Mouse (Mus musculus): ENCODE data around the gene Tmprss7.

Tmprss7 gene

DNA sequence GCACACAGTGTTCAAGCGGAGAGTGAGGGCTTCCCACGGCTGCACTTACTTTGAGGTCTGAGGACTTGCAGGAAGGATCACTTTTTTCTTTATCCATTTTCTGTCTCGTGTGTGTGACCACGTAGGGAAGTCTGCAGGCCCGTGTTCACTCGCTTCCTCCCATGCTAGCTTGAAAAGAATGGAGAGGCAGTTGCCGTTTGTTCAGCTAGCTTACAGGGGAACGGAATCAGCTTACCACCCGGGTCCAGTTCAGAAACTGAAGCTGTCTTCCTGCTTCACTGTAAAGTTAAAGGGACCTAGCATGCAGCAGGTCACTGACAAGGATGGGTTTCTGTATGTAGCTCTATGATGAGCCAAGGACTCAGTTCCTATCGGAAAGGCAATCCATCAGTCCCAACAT, at the start of gene Tmprss7:
Tmprss7 (minus strand) TSS at position 101 of the 400 bp plus-strand sequence.
- DNase-seq = no peak

DNA sequence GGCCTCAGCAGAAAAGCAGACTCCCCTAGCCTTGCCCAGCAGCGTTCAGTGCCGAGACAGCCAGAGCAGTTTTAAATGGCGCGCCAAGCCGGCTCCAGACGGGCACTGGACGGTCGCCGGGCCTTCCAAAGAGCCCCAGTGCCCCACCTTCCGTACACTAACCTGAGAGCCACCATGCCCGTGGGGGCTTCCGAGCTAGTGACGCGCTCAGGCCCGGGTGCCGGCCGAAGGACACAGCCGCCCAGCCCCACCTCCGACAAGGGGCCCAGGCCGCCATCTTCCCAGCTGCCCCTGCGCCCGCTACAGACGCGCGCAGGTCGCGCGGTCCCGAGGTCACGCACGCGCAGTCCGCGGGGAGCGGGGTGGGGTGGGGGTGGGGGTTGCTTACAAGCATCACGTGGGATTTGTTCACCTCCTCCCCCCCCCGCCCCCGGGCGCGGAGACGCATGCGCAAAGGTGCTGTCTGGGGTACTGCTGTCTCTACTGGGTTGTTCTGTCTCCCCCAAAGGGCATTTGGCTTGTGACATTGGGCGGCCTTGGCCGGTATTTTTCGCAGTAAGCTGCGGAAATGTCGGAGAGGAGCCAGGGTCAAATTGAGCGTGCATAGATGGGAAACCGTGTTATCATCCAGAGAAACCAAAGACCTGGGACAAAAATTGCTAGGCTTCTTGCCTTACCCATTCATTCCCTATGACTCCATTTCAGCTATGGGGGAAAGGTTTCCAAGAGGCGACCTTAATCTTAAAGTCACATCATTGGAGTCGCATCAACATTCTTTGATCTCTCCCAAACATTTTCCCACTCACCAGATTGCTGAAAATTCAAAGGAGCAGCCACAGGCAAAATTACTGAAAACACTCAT, 49.4 kb upstream of the Tmprss7 start, which contains the start of gene Abhd10:
Abhd10 (minus strand) TSS at position 341 of the 862 bp plus-strand sequence.
- DNase-seq = peak; percentile 95 to 96

DNA sequence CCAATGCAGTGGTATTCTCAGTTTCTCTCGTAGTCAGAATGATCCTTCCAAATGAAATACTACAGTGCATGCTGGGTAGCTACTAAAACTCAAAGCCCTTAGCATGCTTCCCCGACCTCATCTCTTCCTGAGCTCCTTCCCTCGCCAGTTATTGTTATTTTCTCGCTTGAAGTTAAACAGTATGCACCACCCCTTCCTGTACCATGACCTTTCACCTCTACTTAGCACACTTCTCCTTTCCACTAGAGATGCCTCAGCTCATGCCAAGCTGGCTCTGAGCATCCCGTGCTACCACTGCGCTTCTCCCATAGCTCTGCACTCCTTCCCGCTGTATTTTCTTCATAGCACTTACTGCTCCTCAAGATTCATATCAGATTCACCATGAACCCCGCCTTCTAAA, 44.4 kb upstream of the Tmprss7 start:
- no peak for DNase-seq

DNA sequence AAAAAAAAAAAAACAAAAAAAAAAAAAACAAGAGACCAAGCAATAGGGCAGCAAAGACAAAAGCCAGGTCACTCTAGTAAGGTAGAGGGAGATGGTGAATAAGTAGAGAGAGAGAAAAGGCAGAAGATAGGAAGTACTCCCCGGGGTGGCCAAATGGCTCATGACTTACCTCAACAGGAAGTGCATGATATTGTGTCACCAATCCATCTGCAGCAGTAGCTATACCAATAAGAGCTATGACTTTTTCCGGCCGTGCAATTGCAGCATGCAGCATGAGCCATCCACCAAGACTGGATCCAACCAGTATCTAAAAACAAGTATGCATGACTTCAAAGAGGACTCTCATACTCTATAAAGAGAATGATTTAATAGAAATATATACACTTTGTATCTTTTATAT, 43.3 kb upstream of the Tmprss7 start:
- DNase-seq = no peak

DNA sequence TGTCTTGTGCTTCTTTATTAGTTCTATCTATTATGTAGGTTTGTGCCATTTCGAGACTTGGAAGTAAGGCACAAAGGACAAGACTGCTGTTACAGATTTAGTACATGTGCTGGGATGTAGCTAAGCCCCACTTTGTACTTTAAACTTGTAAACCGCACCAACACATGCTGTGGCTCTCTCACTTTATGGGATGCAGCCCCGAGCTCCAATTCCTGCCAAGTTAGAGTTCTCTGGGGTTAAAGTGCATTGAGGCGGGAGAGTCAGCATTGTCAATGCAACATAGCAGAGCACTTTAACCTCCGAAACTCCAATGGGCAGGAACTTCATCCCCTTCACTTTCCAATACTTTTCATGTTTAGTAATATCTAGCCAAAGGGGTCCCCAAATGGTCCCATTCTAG, 35.7 kb upstream of the Tmprss7 start:
- DNase-seq = no peak

DNA sequence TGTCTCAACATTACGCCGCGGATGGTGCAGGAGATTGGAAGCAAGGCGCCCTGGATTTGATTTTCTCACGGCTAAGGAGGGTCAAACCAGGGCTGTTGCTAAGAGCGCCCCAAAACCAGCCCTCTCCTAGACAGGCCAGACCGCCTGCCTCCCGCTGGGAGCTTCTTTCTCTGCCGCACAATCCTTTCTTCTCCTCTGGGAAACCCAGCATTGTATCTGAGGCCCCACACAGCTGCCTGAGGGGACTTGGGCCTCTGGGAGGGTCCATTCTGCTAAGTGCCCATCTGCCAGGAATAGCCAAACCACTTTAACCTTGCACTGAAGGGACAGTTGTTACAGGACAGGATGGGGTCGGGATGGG, 31.3 kb upstream of the Tmprss7 start:
- no peak for DNase-seq

DNA sequence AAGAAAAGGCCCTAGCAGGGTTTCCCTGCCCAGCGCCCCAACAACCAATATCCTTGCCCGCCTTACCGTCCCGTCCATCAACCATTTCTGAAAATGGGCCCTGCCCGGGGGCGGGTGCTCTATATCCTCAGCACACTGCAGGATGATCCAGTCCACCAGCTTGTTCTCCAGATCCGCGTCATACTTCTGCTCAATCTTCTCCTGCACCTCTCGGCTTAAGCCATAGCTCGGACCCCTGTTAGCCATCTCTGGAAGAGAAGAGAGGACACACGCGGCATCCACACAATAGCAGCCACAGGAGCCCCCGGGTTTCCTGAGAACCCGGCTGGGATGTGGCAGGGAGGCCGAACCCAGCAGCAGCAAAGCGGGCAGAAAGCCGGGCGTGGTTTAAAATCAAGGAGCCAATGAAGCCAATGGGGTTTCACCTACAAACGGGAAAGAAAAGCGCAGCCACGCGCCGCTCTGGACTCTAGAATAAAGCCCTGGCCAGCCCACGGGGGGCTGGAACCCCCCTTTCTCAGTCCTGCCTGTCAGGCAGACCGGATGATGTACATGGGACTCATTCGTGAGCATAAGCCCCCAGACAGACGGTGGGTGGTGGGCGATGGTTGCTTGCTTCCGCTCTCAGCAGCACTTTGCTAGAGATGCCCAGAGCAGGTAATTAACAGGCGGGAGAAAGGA, 30.7 kb upstream of the Tmprss7 start, which contains the start of gene Tagln3:
Tagln3 (minus strand) TSS at position 548 of the 681 bp plus-strand sequence.
- DNase-seq = peak; percentile 25 to 30

DNA sequence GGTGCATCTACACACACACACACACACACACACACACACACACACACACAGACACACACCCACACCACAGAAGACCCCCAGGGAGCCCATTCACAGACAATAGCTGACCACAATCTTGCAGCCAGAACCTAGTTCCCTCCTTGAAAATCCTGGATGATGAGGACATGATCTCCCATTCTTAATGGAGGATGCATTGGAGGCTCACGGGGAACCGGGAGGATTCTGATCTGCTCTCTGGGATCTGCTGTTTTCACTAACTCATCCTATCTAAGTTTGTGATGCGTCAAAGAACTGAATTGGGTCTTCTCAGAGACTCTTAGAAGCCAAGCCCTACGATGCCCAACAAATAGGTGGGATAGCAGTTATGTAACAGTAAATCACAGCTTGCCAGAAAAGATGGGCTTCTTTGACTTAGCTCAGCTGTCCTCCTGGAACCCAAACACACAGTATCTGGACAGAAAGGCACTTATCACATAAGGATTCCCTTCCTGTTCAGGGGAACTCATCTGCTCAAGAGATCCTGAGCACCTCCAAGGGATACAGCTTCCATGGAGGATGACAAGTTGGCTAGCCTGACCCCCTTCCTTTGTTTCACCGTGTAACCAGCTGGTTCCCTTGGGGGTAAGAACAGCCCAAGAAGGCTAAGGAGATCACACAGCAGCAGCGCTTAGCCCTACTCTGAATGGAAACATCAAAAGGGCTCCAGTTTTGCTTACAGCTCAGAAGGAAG, 29.9 kb upstream of the Tmprss7 start:
- DNase-seq = no peak

DNA sequence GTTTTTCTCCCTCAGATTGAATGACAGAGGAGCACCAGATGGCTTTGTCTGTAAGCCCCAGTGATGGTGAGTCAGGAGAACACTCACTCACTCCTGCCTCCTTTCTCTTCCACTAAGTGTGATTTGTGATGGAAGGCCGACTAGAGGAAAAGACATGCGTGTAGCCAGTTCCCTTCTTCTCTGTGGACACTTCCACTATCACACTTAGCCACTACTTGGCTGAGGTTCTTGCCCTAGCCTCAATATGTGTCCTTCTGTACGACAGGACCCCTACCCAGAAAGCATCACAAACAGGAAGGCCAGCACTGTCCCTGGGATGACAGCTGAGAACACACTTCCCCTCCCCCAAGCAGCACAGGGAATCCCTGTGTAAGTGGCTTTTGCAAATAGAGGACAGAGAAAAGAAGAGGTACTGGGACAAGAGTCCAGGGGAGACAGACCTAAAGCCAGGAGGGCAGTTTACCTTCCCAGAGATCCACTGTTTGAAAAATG, 29.0 kb upstream of the Tmprss7 start:
- DNase-seq = no peak

DNA sequence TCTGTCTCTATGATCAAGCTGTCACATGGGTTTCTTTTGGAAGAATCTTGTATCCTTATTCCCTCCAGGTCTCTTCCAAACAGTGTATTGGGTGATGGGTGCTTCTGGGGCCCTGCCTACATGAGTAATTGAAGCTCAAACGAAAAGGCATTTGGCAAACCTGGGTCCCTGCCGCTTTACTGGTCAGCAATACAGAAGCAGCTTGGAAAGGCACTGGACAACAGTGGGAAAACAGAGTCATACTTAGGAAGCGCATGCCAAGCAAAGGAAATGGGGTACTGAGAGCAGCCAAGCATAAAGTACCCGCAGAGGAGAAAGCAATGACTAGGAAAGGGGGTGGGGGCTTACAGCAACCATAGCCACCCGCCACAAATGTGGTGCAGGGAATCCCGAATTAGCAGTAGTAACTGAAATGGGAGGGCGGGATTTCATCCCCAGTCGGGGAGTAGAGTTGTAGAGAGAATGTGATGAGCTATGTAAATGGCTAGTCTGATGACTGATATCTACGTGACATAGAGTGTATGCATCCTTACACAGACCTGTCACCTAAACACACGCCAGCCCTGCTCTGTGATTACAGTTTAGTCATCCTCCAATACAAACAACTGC, 26.7 kb upstream of the Tmprss7 start:
- no peak for DNase-seq

DNA sequence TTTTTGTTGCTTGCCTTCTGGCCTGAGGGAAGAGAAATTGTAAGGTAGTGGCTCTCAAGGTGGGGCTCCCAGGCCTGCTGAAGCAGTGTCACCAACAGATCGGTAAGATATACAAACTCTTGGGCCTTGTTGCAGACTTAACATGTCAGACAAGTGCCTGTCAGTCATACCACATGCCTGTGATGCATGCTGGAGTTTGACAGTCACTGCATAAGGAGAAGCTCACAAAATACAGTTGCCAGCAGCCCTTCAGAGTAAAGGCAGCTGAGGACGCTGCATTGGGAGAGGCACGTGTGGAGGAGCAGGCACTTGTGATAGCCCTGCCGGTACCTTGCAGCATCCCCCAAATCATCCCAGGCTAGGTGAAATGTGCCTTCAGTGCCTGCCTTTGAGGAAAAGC, 24.8 kb upstream of the Tmprss7 start:
- no peak for DNase-seq

DNA sequence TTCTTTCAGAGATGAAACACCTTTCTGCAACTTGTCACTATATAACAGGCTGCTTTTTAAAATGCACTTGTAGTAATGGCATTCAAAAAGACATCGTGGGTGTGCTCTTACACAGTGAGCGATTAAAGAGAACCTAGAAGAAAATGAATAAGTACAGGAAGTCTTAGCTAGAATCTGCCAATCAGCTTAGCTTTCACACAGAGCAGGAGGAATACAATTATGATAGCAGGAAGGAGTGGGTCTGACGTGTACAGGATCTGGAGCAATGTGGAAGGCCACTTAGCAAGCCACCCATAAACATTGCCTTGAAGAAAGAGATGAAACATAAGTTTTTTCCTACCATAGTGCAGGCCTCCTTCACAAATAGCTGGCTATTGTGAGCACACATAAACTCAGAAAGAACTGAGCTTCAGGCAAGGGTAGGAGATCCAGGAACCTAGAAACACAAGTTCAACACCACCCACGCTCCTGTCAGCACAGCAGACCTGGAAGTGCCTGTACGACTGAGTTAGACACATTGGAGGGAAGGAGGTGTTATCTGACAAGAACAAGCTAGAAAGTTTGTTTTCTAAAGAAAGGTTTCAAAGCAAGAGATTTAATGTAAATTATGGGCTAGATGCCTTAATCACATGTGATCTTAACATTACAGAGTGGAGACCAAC, 21.2 kb upstream of the Tmprss7 start:
- DNase-seq = no peak

DNA sequence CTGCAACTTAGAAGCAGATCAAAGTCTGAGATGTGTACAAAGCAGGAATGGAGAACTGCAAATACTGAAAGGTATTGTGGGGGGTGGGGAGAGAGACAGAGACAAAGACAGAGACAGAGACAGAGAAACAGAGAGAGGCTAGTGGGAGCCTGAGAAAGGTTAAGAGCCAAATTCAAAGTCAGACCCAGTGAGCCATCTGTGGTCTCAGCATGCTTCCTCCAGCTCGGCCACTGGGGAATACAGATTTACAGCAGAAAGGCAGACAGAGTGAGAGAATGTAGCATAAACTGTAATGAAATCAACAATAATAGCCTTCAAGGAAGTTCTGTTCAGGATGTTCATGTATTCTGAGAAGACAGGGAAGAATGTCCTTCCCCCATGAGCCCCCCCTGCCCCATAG, 20.4 kb upstream of the Tmprss7 start:
- DNase-seq = no peak

DNA sequence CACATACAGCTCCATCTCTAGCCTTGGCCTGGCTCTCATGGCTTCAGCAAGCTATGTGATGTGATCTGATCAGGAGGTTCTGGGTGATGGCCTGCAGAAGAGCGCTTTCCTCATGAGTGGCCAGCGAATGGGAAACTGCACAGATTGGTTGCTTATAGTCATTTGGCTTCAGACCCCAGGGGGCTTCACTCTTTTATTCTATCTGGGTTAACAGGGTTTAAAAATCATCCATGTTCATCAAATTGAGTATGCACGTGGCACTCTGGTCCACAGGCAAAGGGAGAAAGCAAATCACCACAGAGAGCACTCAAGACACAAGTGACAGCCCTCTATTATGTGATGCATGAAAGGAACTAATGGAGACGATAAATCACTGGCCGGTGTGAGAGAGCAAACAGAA, 19.8 kb upstream of the Tmprss7 start:
- no peak for DNase-seq

DNA sequence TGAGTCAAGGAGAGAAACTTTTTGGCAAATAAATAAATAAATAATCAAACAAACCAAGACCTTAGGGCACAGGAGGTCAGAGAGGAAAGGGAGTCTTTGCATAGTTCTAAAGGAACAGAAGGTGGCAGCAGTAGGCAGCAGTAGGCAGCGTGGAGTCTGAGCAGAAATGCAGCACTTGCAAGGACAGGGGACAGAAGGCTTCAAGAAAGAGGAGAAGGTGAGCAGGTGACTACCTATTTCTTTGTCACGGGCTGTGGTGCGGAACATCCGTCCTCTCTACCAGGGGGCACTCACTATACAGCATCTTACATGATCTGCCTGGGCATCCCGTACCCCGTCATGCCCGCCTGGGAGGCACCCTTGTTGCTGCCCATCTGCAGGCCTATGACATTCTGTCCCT, 17.8 kb upstream of the Tmprss7 start:
- no peak for DNase-seq

DNA sequence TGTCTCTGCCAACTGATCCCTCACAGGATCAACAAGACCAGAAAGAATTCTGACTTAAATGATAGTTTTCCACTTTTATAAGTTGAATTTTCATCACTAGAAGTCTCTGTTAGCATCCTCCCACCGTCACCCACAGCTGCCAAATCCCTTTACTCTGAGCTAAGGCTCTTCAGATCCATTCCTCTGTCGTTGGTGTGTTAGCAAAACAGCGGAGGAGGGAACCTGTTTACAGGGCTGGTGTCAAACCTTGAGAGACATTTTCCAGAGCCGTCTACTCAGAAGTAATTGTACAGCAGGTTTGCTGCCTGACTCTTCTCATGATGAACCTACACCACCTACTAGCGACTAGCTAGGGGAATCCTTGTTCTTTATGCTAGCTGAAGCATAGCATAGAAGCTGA, 5.8 kb upstream of the Tmprss7 start:
- no peak for DNase-seq

DNA sequence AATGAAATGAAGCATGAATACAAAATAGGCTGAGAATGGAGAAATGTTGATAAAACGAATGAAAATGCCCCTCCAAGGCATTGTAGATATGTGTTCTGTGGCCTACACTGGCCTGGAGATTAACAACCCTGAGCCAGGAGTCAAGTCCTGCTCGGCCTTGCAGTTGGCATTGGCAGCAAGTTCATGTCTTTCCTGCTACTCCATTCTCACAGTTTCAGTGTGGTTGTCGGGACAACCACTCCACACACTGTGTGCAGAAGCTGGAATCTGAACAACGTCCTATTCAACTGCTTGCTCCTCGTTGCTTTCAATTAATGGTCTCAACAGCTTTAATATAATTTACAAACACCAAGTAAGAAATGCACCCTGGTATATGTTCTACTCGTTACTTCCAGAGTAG, 4.5 kb upstream of the Tmprss7 start:
- DNase-seq = no peak

DNA sequence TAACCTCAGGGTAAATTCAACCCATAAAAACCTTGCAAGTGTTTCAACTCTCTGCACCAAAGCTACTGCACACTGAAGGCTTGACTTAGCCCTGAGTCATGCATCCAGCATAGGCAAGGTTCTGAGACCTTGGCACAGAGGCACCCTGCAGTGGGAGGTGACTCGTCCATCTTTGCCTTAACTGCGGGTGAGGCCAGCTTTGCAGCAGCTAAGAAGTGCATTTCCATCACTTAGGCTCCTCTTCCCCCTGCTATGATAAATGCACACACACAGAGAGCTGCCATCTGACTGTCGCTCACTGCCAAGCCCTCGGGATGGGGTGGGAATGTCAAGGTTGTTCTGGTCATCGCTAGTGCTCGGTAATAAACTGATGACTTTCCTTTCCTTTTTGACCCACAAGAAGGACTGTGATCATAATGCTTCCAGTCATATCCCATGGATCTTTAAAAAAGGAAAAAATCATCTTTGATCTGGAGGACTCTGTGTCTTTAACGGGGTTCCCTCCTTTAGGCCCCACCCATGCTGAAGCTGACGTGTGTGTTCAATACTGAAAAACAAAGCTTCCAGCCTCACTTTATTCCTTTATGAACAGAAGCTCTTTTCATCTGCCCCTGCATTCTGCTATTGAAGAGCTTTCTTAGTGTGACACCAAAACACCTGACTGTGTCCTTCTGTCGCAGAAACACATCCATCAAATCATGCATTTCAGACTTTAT, 2.1 kb upstream of the Tmprss7 start:
- DNase-seq = no peak

DNA sequence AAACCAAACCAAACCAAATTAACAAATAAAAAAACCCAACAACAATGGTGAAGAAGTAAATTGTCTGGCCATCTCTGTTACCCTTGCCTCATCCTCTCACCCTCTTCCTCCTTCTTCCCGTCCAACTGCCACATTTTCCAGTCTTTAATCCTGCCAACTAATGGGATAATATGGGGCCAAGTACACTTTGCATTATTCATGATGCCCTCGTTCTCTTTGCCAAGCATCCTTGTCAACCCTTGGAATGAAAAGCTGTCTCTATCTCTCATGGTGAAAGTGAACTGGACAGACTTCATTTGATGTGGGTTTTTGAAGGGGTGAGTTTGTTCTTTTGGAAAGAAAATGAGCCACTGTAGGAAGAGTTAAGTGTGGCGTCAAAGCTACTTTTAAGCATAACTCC, 607 bp downstream of the Tmprss7 start:
- no peak for DNase-seq

DNA sequence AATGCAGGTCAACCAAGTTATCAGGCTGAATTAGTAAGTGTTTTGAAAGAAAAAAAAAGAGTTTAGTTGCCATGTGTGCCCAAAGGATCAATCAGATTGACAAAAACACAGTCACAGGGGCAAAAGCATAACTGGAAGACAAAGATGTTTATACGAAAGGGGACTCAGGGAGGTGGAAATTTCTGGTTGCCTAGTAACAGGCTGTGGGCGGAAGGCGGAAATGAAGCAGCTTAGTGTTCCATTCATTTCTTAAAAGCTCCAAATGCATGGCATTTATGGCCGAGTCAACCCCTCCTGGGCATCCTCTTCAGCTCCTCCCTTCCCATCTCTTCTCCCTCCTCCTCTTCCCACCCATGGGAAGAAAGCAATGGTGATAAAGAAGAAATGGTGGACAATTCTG, 3.3 kb downstream of the Tmprss7 start:
- peak in 1 of 2 experiments; percentile 6 for DNase-seq

DNA sequence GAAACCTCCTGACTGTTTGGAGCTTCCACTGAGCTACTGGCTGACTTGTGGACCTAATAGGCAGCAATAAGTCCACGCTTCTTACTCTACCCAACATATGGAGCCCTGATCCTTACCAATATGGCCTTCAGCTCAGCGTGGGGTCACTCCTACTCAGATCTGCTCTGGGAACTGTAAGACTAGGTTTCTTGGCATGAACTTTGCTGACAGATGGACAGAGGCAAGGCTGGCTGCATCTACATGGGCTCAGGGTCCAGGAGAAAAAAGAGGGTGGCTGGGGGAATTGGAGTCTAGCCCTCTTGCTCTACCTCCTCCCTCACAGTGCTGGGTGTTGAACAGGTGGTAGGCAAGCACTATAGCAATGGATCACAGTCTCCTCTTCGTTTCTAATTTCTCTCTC, 6.6 kb downstream of the Tmprss7 start:
- no peak for DNase-seq

DNA sequence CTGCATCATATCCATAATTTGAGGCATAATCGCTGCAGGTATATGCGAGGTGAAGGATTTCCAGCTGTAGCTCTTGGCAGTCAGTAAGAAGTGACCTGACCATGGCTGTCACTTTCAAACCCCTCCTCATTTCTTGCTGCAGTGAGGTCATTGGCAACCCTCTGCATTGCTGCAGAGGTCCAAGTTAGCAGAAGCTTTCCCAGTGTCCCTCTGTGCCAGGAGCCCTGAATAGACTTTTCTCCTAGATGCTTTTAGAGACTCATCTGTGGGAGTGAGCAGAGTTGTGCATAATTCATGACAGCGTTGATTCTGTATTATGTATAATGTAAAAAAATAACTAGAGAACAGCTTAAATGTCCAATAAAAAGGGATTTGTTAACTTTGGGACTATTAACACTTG, 8.2 kb downstream of the Tmprss7 start:
- DNase-seq = no peak
